Mouse (Mus musculus) C2C12 (cell line): ENCODE results near the gene Gm10271. TPM values are rescaled to one million over a fixed set of nuclear protein-coding genes. Genes with fewer than 3 reads are reported as not detected.

Source experiments
- H3K27me3 ChIP-seq: one replicate; pipeline ENCODE4 v1.6.1; 2011; ENCODE audit not compliant: control insufficient read depth, insufficient read depth, insufficient read length
- H3K36me3 ChIP-seq: one replicate; pipeline ENCODE4 v1.6.1; 2011; ENCODE audit not compliant: control insufficient read depth, insufficient read depth
- H3K4me3 ChIP-seq: one replicate; pipeline ENCODE4 v1.5.1; 2011; ENCODE audit warnings: mild to moderate bottlenecking, control low read depth; ENCODE audit not compliant: poor library complexity, insufficient read depth, severe bottlenecking
- H3K79me2 ChIP-seq: one replicate; pipeline ENCODE4 v1.6.1; 2011; ENCODE audit not compliant: control insufficient read depth, insufficient read depth
- H3K79me3 ChIP-seq: one replicate; pipeline ENCODE4 v1.6.1; 2011; ENCODE audit warnings: low read depth, control low read depth
- H3ac ChIP-seq: one replicate; pipeline ENCODE3; 2011; ENCODE audit warnings: low read depth; ENCODE audit not compliant: control insufficient read depth, insufficient read length
- CEBPB ChIP-seq: IDR thresholded peaks from one replicate; pipeline ENCODE4 v1.6.1; 2011; ENCODE audit warnings: low read depth, mild to moderate bottlenecking, control low read depth, moderate library complexity
- CTCF ChIP-seq: IDR thresholded peaks from one replicate; pipeline ENCODE4 v1.5.1; 2011; ENCODE audit not compliant: control insufficient read depth, insufficient read depth, insufficient read length
- FOSL1 ChIP-seq: IDR thresholded peaks from one replicate; pipeline ENCODE4 v1.8.0; 2011; ENCODE audit warnings: mild to moderate bottlenecking, low read length; ENCODE audit not compliant: poor library complexity, insufficient read depth, severe bottlenecking
- MAX ChIP-seq: IDR thresholded peaks from one replicate; pipeline ENCODE4 v1.6.1; 2011; ENCODE audit warnings: mild to moderate bottlenecking, control low read depth
- MYOD1 ChIP-seq: IDR thresholded peaks from one replicate; pipeline ENCODE4 v1.6.1; 2011; ENCODE audit warnings: low read depth; ENCODE audit not compliant: control insufficient read depth, insufficient read length
- MYOG ChIP-seq: IDR thresholded peaks from one replicate; pipeline ENCODE4 v1.6.1; 2011; ENCODE audit not compliant: control insufficient read depth, insufficient read length; ENCODE audit errors: extremely low read depth
- USF1 ChIP-seq: IDR thresholded peaks from one replicate; pipeline ENCODE4 v1.6.1; 2011; ENCODE audit warnings: low read depth, mild to moderate bottlenecking, control low read depth, moderate library complexity
- polyA plus RNA-seq: library from polyadenylated mRNA; unstranded; fragments of >200 nt; fragmentation: generic; extraction: Trizol; gene quantifications from one replicate; pipeline ENCODE4 v1.2.1, GENCODE M21; 2012; ENCODE audit warnings: missing spikeins

Gene Gm10271
- polyA plus RNA-seq, 1 experiment: not detected

GRCm38 (mm10) chr10:117009691-117010090 lies 37.3 kb upstream of the Gm10271 start:
- no peaks in the 10 kb centered on the region for H3K27me3 ChIP-seq
- H3ac ChIP-seq: no peak overlapping the region
- H3K36me3 ChIP-seq: no peaks in the 10 kb centered on the region
- TF ChIP-seq USF1 (no peak), MAX (no peak), CTCF (no peak), MYOG (no peak), FOSL1 (no peak)
- H3K79me3 ChIP-seq: no peaks in the 10 kb centered on the region
- H3K4me3 ChIP-seq: no peak overlapping the region
- H3K79me2 ChIP-seq: no peaks in the 10 kb centered on the region

GRCm38 (mm10) chr10:117005707-117006464 lies 33.5 kb upstream of the Gm10271 start:
- Histone ChIP-seq H3K79me2 (no peaks in the 10 kb centered on the region), H3K79me3 (no peaks in the 10 kb centered on the region), H3K27me3 (no peaks in the 10 kb centered on the region), H3ac (no peak overlapping the region), H3K36me3 (no peaks in the 10 kb centered on the region), H3K4me3 (no peak overlapping the region)
- no peak for TF ChIP-seq CTCF
- no peak for TF ChIP-seq MYOD1
- TF ChIP-seq MAX: no peak
- TF ChIP-seq USF1: no peak
- no peak for TF ChIP-seq CEBPB
- TF ChIP-seq FOSL1: no peak
- TF ChIP-seq MYOG: no peak

- no peak overlapping the region for H3K4me3 ChIP-seq
- H3K79me2 ChIP-seq: no peaks in the 10 kb centered on the region
- H3ac ChIP-seq: no peak overlapping the region
- no peaks in the 10 kb centered on the region for H3K27me3 ChIP-seq
- no peak for TF ChIP-seq MYOD1
- TF ChIP-seq FOSL1: no peak
- no peak for TF ChIP-seq MYOG
- no peak for TF ChIP-seq CEBPB
- TF ChIP-seq CTCF: no peak
- TF ChIP-seq MAX: no peak
- TF ChIP-seq USF1: no peak
- H3K79me3 ChIP-seq: no peaks in the 10 kb centered on the region
- no peaks in the 10 kb centered on the region for H3K36me3 ChIP-seq
Measured at GRCm38 (mm10) chr10:117004695-117005094, 32.3 kb upstream of the Gm10271 start.

- no peak for TF ChIP-seq FOSL1
- no peak for TF ChIP-seq MYOD1
- no peak for TF ChIP-seq MYOG
- no peak for TF ChIP-seq CEBPB
- no peak for TF ChIP-seq CTCF
- TF ChIP-seq MAX: no peak
- TF ChIP-seq USF1: no peak
- no peaks in the 10 kb centered on the region for H3K79me2 ChIP-seq
- H3K27me3 ChIP-seq: no peaks in the 10 kb centered on the region
- no peak overlapping the region for H3K4me3 ChIP-seq
- no peaks in the 10 kb centered on the region for H3K79me3 ChIP-seq
- H3K36me3 ChIP-seq: no peaks in the 10 kb centered on the region
- no peak overlapping the region for H3ac ChIP-seq
Measured at GRCm38 (mm10) chr10:117000975-117001374, 28.6 kb upstream of the Gm10271 start.

GRCm38 (mm10) chr10:116998716-116999455 lies 26.5 kb upstream of the Gm10271 start:
- Histone ChIP-seq H3K4me3 (no peak overlapping the region), H3K36me3 (no peaks in the 10 kb centered on the region), H3K27me3 (no peaks in the 10 kb centered on the region), H3K79me3 (no peaks in the 10 kb centered on the region), H3ac (no peak overlapping the region), H3K79me2 (no peaks in the 10 kb centered on the region)
- no peak for TF ChIP-seq CEBPB
- no peak for TF ChIP-seq CTCF
- no peak for TF ChIP-seq USF1
